9 mouse cellular contexts compared by ENCODE assay signal in the genomic region with DNA sequence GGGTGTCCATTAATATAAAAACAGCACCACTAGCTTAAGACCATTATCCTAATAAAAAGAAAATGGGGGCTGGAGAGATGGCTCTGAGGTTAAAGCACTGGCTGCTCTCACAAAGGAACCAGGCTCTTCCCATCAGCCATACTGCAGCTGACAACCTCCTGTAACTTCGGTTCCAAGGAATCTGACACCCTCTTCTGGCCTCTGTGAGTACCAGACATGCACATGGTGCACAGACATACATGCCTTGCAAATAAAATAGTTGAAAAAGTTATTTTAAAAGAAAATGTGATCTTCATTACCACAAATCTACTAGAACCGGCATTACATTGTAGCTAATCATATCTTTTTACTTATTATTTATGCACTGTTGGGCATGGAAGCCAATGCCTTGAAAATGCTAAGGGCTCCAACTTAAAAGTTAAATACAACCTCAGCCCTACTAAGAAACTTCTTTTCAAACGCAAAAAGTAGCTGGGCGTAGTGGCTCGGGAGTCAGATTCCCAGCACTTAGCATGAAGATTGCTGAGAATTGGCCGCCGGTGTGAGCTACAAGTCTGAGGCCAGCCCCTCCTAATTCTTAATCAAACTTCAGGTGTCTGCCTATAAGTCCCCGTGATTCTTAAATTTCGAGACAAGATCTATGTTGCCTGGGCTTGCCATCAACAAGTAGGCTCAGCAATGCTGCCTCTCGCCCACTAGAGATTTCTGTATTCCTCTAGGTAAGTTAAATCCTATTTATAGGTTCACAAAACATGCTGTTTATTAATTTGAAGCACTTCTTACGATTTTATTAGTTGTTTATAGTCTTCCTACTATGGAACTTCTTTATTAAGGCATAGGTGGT. TPM values are rescaled to one million over a fixed set of nuclear protein-coding genes. Genes with fewer than 3 reads are reported as not detected.
DNase-seq lines count a peak whose midpoint lies in the region; ATAC-seq and TF ChIP-seq lines count a peak whose summit lies in the region.
"Had no signal": no experiment of that assay in that cellular context is flagged by ENCODE, and none has a peak within 500 bp of the region (broad histone marks: within the 10 kb centered on the region; RNA-seq: fewer than 3 reads in every experiment).

No protein-coding gene starts in this region.

- WGBS in lung, embryonic 14.5 days, result 22% methylated on average over 11 of the region's 11 CpGs
- 18% methylated on average over 11 of the region's 11 CpGs for WGBS in macrophage (ENCODE audit: missing documents)

- DNase-seq in lung, embryonic 14.5 days, result peak; percentile 65
- DNase-seq in lung, postnatal 25 days (ENCODE audit: low spot score), result no peak
- DNase-seq in brain, adult 2 months (ENCODE audit: low read depth, low spot score), result peak; percentile 69
- peak; percentile 25 for DNase-seq in heart, postnatal 4 days
- no peak for DNase-seq in right cerebral cortex, adult 2 months (ENCODE audit: low spot score in 2 of 2)
- no peak for DNase-seq in spleen, adult 18-20 months
- no peak for DNase-seq in layer of hippocampus, postnatal 14 days (ENCODE audit: low spot score in 2 of 2)

- no peak for ATAC-seq in lung, embryonic 14.5 days (ENCODE audit: insufficient read depth)

- H3K4me2 ChIP-seq in lung, embryonic 14.5 days, result peak overlapping the region; percentile 82

- H3K36me3 ChIP-seq in lung, embryonic 14.5 days (ENCODE audit: insufficient read depth), result no peaks in the 10 kb centered on the region
- no peaks in the 10 kb centered on the region for H3K36me3 ChIP-seq in macrophage (ENCODE audit: inconsistent target)

- H3K9ac ChIP-seq in lung, embryonic 14.5 days, result peak overlapping the region; percentile 70

- peak overlapping the region; percentile 64 for H3K4me3 ChIP-seq in lung, embryonic 14.5 days (ENCODE audit: low read depth, low read length)
- H3K4me3 ChIP-seq in macrophage (ENCODE audit: inconsistent target), result peak overlapping the region; percentile 68

- no peaks in the 10 kb centered on the region for H3K27me3 ChIP-seq in lung, embryonic 14.5 days (ENCODE audit: insufficient read depth, low read length)

- H3K4me1 ChIP-seq in lung, embryonic 14.5 days (ENCODE audit: insufficient read depth), result no peaks in the 10 kb centered on the region

- H3K9me3 ChIP-seq in lung, embryonic 14.5 days (ENCODE audit: low read depth, low read length), result no peaks in the 10 kb centered on the region

- peak overlapping the region; percentile 58; the same call in 1 of the 2 replicates for H3K27ac ChIP-seq in lung, embryonic 14.5 days (ENCODE audit: low read depth)
- H3K27ac ChIP-seq in macrophage, result peak overlapping the region; percentile 54; the same call in 1 of the 2 replicates

- no peaks in the 10 kb centered on the region for H3K79me2 ChIP-seq in macrophage (ENCODE audit: inconsistent target)

- TF ChIP-seq CTCF in lung, embryonic 14.5 days (IDR thresholded peaks at IDR 0.05; ENCODE audit: low read depth), result peak; percentile 50; the same call in 1 of the 2 replicates

RNA-seq across cellular contexts. Expression of a gene that starts 1.2 kb away (rescaled TPM):
- 7.9 and 8.0 TPM in 2 replicates for polyA plus RNA-seq in lung, embryonic 14.5 days (2014; fragmentation: Nextera tagmentation; extraction: Ambion mirVana)
- total RNA-seq in heart, postnatal 4 days (2021), result 10 to 100 TPM; 20.3 to 28.3 TPM
- total RNA-seq in macrophage (2018; cell fraction: chromatin; rRNA removed), result 1 to 10 TPM in 17 of 26 experiments, under 1 TPM in 4, not detected in 5; 0.52 to 7.9 (median 2.6) TPM
- 1 to 10 TPM in 8 of 26 experiments, under 1 TPM in 18; 0.29 to 2.3 (median 0.84) TPM for total RNA-seq in macrophage (2018; cell fraction: cytosol; rRNA removed)
- total RNA-seq in macrophage (2018; cell fraction: nucleus; rRNA removed), result 1 to 10 TPM in 14 of 26 experiments, under 1 TPM in 7, not detected in 5; 0.36 to 8.8 (median 1.4) TPM
- 0.29 to 3.3 TPM (median 1.0 TPM) in 3 replicates for polyA plus RNA-seq in macrophage (2018)
- total RNA-seq in layer of hippocampus, postnatal 14 days (2021), result 10 to 100 TPM; 28.7 to 29.0 TPM

RNA-seq across cellular contexts. Expression of a gene that starts 6.6 kb away (rescaled TPM):
- polyA plus RNA-seq in lung, embryonic 14.5 days (2014; fragmentation: Nextera tagmentation; extraction: Ambion mirVana), result 690 and 743 TPM in 2 replicates
- 100 to 1,000 TPM; 364 to 393 TPM for total RNA-seq in heart, postnatal 4 days (2021)
- 10 to 100 TPM in 23 of 26 experiments, 1 to 10 TPM in 3; 8.1 to 84.4 (median 24.2) TPM for total RNA-seq in macrophage (2018; cell fraction: chromatin; rRNA removed)
- total RNA-seq in macrophage (2018; cell fraction: cytosol; rRNA removed), result 100 to 1,000 TPM; 354 to 532 (median 434) TPM
- 100 to 1,000 TPM in 15 of 26 experiments, 10 to 100 TPM in 11; 45.3 to 183 (median 105) TPM for total RNA-seq in macrophage (2018; cell fraction: nucleus; rRNA removed)
- polyA plus RNA-seq in macrophage (2018), result 231 to 631 TPM (median 515 TPM) in 3 replicates
- total RNA-seq in layer of hippocampus, postnatal 14 days (2021), result 100 to 1,000 TPM; 293 to 310 TPM

RNA-seq across cellular contexts. Expression of a gene that starts 42.7 kb away (rescaled TPM):
- polyA plus RNA-seq in lung, embryonic 14.5 days (2014; fragmentation: Nextera tagmentation; extraction: Ambion mirVana), result 144 and 164 TPM in 2 replicates
- total RNA-seq in heart, postnatal 4 days (2021), result 100 to 1,000 TPM; 153 to 177 TPM
- 1 to 10 TPM in 17 of 26 experiments, under 1 TPM in 3, not detected in 6; 0.59 to 10.0 (median 2.2) TPM for total RNA-seq in macrophage (2018; cell fraction: chromatin; rRNA removed)
- total RNA-seq in macrophage (2018; cell fraction: cytosol; rRNA removed), result 100 to 1,000 TPM in 16 of 26 experiments, 10 to 100 TPM in 10; 81.5 to 363 (median 177) TPM
- 100 to 1,000 TPM in 1 of 26 experiments, 10 to 100 TPM in 25; 22.4 to 113 (median 50.5) TPM for total RNA-seq in macrophage (2018; cell fraction: nucleus; rRNA removed)
- polyA plus RNA-seq in macrophage (2018), result 191 to 766 TPM (median 446 TPM) in 3 replicates
- 1 to 10 TPM; 4.3 to 5.8 TPM for total RNA-seq in layer of hippocampus, postnatal 14 days (2021)
- total RNA-seq: hematopoietic stem cell, adult 5-6 weeks had no signal

Comparison
In these comparisons a context has a peak if more than half of its experiments do, and no peak if none do; other contexts are left out.
1. DNase-seq: peak in lung, embryonic 14.5 days (single experiment), brain, adult 2 months (single experiment) and heart, postnatal 4 days (single experiment); none in lung, postnatal 25 days (single experiment), right cerebral cortex, adult 2 months (0 of 2), spleen, adult 18-20 months (0 of 2) and layer of hippocampus, postnatal 14 days (0 of 2).
2. RNA of a gene that starts 42.7 kb away (total RNA-seq): 153 to 177 TPM in heart, postnatal 4 days; 4.3 to 5.8 TPM in layer of hippocampus, postnatal 14 days; every median in the first group is over 10 times any median in the second.